Mouse (Mus musculus) frontal cortex, postnatal 10 days (tissue): ENCODE measurements around the gene Hjurp.

Experiments
- DNase-seq, 2 experiments: peaks; one replicate each; pipeline ENCODE4 v3.0.0; 2022; ENCODE audit warnings: low spot score in 2 of 2, mixed read lengths in 1 of 2

Gene Hjurp

DNA sequence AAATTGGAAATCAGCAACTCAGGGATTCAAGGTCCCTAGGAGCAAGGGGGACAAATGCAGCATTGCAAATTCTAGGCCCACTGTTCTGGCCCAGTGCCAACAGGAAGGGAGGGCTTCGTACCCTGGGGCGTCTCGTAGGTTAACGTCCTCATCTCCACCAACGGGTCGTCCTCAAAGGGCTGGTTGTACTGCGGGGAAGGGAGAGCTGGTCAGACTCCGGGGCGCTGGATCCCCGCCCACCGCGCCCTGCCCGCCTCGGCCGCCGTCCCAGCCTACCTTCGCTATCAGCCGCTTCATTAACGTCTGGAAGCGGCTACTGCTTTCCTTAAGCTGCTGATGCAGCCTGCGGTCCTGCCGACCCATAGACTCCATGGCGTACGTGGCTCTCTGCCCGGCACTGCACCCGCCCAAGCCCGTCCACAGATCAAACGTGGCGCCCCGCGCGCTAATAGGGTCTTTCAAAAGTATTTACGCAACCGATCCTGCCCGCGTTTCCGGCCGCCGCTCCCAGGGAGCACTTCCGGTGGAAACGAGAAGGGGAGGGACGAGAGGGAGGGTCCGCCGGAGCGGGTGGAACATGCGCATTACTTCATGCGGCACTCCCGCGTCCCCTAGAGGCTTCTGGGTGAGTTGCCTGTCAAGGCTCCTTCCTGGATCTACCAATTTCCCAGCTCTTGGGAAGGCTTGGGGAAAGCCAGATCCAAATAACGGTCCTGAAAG lies at the start of gene Hjurp, which contains the start of gene Trpm8:
TSS of gene Hjurp (minus strand) at position 536 of the 720 bp plus-strand sequence.
TSS of gene Trpm8 (plus strand) at position 564 of the 720 bp plus-strand sequence.
- peak; percentile 100 for DNase-seq

DNA sequence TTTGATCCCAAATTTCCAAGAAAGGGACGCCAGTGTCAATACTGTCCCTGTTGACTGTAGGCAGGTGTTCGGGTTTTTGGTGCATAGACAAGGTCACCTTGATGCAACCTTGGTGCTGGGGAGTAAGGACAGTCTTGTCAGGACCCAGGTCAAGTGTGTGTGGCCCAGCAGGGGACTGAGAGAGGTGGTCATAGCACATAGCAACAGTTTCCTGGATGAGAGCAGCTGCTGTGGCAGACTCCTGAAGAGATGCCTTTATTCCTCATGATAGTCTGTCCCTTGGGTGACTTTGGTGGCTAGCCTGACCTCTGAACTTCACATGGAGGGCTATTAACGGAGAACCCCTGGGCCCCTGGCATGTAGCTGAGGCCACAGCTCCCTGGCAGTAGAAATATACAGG lies 45.7 kb upstream of the Hjurp start:
- DNase-seq = no peak

DNA sequence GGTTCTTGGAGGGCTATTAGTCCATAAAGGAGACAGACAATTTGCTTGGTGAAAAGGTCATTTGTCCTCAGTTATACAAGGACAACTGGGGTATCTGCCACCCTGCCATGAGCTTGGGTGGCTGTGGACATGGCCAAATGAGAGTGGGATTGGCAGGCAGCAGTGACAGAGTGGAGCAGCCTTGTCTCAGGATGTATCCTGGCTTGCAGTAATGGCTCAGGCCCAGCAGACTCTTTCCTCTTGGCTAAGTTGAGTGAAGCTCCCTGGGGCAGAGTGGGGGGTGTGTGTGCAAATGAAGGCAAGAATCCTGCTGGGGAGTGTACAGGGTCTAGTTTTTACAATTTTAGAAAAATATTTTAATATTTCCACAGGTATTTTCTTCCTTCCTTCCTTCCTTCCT lies 44.7 kb upstream of the Hjurp start:
- no peak for DNase-seq

DNA sequence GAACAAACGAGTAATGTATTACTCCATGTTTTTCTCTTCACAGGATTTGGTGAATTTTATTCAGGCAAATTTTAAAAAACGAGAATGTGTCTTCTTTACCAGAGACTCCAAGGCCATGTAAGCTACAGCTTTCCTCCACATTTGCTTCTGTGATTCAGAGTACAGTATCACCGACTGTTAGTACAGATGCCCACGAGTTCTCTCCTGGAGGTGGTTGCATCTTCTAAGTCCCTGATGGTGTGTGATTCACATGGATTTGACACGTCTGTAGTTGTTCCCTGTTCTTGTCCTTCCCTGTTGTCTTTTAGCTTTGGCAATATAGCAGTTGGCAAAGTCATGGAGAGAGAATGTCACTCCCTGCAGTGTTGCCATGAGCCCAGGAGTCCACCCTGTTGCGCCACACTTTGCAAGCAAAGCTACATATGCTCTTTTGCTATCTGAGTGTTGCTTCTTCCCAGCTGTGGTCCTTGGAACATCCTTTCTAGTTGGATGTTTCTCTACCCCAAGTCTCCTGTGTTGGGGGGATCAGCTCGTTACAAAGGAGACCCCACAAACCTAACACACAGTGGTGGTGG lies 43.5 kb upstream of the Hjurp start:
- DNase-seq = no peak

DNA sequence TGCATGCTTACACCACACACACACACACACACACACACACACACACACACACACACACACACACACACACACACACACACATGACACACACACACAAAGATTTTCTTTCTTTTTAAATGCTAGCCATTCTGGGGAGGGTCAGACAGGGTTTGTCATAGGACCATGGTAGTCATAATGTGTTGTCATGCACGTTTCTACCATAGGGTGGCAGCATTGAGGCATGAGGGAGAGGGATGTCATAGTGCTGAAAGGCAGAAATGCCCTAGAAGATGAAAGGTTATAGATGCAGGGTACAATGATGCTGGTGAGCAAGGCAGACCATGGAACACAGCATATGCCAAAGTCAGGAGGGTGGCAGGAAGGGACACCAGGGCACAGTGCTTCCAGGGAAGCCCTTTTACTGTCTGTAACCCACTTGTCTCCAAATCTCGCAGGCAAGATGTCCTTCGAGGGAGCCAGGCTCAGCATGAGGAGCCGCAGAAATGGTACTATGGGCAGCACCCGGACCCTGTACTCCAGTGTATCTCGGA lies 41.2 kb upstream of the Hjurp start:
- DNase-seq = peak in 1 of 2 experiments; percentile 47

DNA sequence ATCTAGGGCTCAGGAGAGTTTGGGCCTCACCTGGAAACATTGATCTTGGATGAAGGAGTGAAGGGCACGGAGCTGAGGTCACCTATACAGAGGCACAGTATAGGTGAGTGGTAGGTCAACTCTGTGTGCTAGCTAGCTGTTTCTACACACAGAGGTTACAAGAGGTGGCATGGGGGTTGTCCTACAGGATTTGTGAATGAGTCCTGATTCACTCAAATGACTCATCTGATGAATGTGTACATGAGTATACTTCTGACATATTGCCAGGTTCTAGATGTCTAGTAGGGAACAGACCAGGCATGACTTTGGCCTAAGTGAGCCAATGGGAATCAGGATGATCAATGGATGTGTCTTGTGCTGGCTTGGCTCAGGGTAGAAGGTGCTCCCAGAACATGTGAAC lies 39.8 kb upstream of the Hjurp start:
- no peak for DNase-seq

DNA sequence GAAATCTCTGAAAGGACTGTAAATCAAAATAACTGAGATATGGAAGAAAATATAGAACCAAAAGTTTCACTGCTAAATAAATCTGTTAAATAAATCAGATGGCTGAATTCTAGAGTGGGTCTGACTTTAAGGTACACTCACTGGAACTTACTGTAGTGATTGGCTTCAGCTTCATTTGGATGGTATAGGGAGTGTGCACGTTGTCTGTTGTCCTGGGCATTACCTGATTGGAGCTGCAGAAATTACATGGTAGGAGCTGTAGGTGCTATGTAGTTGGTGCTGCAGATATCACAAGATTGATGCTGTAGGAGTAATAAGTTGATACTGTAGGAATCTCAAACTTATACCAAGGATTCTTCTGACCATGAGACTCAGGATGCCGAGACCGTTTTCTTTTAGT lies 32.9 kb upstream of the Hjurp start:
- DNase-seq = no peak

DNA sequence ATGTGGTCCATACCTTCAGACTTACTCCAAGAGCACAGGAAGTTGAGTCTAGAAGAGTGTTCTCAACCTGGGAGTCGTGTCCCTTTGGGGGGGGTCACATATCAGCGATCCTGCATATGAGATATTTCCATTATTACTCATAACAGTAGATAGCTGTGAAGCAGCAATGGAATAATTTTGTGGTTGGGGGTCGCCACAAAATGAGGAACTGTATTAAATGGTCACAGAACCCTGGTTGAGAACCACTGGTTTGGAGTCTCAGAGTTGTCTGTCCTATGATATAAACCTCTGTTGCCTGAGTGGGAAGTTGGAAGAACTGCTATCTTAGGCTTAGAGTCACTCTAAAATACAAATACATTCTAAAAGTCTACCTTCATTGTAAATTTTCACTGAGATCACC lies 32.5 kb upstream of the Hjurp start:
- no peak for DNase-seq

DNA sequence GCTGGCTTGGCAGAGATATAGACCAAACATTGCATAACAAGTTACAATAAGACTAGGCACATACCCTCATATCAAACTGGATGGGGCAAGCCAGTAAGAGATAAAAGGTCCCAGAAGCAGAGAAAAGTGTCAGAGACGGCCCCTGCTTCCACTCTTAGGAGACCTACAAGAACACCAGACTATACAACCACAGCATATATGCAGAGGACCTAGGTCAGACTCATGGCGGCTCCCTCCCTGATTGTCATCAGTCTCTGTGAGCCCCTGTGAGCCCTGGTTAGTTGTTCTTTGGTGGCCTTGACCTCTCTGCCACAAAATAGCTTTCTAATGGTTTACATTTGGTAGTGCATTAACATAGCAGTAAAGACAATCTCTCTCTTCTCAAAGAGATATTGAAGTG lies 31.6 kb upstream of the Hjurp start:
- DNase-seq = no peak

DNA sequence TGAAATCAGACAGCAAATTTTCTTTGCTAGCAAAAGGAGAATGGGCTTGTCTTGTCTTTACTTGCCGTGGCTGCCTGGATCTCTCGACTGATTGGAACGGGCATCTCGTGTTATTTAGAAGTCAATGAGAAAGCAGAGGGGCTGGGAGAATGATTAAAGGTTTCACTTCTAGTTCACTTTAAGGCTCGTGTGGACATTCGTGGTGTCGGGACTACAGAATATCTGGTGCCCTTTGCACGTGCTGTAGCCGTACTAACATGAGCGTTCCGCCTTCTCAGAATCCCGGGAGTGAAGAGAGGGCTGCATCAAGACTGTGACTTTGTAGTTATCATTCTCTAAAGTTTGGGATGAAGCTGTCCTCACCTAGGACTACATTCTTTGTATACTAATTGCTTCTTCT lies 29.7 kb upstream of the Hjurp start:
- DNase-seq = no peak

DNA sequence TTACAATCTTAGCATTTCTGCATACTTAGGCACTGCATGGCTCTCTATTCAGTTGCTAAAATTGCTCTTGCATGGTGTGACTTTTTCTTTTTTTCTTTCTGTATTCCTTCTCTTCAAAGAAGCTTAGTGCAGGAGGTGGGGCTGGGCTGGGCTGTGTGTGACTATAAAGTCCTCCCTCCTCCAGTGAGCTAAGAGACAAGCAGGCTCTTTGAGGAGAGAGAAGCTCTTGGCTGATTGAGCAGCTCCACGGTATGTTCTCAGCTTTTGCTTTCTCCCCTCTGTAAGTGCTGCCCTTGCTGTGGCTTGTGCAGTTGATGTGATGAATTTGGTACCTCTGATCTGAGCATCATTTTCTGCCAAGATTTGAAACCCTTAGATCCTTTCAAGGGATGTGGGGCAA lies 29.1 kb upstream of the Hjurp start:
- no peak for DNase-seq

DNA sequence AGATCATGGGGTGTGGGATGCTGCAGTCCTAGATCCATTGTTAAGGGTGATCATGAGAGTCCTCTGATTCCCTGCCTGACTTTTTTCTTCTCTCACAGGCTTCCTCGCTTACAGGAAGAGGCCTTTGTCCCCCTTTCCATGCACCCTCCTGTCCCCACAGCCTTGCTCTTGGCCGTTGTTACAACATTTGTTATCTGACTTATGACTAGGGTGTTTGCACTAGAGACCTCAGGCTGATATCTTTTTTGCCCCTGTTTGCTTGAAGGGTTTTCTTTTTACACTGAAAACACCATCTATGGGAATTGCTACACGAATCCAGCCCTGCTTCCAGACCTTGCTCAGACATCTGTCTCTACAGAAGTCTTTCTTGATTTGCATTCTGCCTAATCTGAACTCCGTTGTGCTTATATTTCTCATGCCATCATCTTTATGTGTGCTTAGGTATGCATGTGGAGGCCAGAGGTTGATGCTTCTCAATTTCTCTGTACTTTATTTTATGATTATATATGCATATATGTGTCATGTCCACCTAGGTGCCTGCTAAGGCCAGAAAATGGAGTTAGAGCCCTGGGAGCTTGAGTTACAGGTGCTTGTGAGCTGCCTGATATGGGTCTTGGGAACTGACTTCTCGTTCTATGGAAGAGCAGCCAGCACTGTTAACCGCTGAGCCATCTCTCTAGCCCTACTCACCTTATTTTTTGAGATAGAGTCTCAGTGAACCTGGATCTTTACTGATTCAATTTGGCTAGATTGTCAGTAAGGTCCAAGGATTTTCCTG lies 27.8 kb upstream of the Hjurp start:
- DNase-seq = no peak

DNA sequence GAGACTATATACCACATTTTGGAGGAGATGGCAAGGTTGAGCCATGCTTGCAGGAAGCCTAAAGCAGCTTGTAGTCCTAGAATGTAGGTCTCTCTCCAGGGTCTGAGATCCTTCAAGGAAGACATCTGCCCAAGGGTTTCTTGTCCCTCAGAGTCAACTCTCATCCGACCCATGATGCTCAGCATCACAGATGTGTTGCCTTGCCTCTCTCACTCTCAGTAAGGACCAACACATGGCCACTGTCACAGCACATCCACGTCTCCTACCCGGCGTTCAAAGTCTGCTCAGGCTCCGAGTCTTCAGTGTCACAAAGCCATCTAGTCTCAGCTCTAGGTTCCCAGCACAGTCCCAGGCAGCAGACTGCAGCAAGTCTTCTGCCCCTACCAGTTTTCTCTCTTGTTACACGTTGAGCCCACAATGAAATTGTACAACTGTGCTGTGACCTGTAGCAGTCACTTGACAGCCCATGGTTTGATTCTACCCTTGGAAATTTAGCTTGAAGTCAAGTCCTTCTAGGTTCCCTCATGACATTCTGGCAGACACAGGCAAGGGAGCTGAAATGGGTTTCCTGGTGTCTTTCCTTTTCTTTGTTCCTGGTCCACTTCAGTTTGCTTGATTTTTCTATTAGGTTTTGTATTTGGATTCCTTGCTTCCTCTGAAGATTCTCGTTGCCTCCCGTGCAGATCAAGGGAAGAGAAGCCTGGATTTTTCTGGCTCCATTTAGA lies 27.0 kb upstream of the Hjurp start:
- no peak for DNase-seq

DNA sequence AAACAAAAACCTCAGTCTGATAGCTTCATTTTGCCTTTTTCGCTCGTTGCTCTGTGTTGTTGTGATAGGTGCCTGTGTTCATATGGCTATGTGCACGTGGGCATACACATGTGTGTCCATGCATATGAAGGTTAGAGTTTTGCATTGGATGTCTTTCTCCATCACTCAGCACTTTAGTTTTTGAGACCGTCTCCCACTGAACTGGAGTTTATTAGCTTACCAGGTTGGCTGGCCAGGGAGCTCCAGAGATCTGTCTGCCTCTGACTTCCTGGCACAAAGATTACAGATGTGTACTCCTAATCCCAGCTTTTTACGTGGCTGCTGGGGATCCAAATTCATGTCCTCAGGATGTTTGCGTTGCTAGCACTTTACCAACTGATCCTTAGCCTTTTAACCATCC lies 26.3 kb upstream of the Hjurp start:
- no peak for DNase-seq

DNA sequence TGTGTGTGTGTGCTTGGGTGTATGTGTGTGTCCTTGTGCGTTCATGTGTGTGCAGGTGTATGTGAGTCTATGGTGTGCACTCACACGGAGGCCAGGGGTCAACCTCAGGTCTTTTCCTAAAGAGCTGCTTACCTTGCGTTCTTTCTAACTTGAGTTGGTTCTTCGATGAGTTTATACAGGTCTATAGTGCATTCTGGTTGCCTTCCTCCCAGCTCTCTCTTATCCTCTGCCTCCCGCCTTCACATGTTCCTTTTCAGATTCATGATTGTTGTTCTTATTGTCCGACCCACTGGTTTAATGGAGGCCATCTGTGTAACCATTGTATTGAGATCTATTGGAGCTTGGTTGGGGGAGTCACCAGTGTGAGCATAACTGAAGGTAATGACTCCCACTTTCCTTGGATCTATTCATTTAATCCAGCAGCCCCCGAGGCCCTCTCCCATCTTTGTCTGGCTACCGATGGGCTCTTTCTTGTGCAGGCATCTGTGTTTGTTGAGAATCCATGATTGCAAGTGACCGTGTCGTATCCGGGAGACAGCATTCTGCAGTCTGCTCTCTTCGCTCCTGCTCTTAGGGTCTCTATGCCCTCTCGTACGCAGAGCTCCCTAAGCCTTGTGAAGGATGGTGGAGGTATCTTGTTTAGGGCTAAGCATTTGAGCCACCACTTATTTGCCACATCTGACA lies 24.8 kb upstream of the Hjurp start:
- no peak for DNase-seq

DNA sequence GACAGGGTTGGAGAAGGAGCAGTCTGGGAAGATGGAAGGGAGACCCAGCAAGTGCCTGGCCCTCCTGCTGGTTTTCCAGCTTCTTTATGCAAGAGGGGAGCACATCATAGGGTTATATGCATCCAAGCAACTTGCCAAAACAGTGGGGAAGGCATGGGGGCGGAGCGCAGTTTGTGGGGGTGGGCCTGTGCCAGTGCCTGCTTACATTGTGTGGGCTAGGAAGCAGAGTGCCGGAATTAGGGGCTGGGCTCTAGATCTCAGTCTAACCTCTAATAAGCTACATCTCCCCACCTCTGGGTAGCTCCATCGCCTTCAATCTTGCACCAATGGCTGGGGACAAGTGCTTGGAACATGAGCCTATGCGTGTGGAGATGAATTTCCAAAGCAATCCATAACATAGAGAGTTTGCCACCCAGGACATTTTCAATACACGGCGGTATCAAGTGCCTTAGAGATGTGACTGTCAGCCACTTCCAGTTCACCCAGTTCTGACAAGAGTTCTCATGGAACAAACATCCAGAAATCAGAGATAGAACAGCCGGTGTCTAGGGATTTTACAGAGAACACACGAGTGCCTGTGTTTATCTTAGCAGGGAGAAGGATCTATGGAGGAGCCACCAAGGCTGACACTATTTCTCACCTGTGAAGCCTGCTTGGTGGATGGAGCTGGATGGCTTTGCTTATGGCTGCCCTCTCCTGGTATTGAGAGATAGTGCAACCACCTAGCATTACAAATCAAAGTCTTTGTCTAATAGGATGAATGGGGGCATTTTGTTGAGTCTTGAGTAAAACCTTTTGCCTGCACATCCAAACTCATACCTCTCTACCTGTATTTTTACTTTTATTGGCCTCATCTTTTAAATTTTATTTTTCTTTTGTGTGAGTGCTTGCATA lies 23.9 kb upstream of the Hjurp start:
- no peak for DNase-seq

DNA sequence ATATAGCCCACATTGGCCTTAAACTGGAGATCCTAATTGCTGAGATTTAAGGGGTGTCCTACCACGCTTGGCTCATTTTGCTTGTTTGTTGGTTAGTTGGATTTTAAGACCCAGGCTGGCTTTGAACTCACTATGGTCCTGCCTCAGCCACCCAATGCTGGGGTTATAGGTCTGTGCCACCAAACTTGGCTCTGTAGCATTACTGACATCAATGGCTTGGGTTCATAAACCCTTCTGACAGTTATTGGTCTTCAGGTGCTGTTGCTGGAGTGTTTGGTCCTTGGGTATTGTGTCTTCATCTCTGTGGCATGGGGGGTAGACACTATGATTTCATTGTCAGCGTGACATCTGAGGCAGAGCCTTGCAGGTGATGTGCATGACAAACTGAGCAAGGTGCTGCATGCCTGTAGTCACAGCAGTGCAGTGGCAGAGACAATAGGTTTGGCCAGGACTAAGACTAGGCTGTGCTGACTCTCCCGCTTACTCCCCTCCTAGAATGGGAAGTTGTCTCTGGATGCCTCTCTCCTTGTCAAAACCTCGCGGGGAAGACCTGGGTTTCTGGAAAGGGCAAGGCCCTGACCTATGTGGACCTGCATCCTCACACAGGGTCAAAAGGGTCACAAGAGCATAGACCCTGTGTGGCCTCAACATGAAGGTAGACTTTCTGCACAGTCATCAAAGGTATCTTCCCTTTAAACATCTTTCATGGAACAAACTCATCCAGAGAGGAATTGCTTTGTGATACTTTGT lies 23.0 kb upstream of the Hjurp start:
- DNase-seq = no peak

DNA sequence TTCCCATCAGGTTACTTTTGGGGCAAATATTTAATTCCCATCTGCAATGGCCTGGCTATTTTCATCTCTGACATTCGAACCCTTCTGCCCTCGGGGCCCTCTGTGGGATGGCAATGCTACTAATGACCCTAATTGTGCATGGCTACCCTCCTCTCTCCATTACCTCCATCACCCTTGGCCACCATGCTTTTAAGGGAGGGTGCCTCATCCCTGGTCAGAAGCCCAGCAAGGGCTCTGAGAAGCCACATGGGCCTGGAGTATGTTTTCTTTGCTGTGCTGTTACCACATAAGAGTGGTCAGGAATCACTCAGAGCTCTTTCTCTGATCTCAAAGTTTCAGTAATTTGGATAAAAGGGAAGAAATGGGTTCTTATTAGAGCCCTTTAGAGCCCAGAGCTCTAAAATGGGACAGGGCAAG lies 22.1 kb upstream of the Hjurp start:
- DNase-seq = no peak

DNA sequence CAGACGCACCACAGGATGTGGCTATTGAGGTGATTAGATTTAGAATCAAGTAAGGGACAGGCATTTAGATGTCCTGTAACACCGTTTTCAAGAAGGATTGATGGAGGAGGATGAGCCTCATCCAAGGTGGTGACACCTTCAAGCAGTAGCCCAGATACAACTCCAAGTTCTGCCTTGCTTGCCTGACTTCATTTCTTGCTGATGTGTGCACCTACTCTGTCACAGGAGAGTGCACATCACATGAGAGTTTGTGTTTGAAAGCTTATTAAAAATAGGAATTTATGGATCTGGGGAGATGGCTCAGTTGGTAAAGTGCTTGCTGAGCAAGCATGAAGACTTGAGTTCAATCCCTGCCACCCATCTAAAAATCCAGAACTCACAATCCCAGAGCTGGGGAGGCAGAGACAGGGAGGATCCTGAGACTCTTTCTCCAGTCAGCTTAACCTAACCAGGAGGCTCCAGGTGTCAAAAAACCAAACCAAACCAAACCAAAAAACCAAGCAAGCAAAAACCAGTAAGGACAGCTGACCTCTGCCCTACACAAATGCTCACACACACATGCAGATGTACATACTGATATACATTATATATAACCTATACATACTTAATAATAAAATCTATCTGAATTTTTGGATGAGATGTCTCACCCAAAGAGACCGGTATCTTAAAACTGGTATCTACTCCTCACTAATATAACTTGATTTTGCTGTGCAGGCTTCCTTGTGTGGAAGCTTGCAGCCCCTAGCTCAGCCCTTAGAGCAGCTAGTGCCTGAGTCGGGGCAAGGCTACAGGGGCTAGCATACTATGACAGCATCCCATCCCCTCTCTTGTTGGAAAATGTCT lies 21.5 kb upstream of the Hjurp start:
- DNase-seq = no peak
